ENCODE assay signal across 12 mouse cellular contexts in genomic region chr3:103385383-103386291, GRCm38 (mm10).
DNase-seq lines count a peak whose midpoint lies in the region; ATAC-seq lines count a peak whose summit lies in the region.
"Had no signal": no experiment of that assay in that cellular context is flagged by ENCODE, and none has a peak within 500 bp of the region (broad histone marks: within the 10 kb centered on the region; RNA-seq: fewer than 3 reads in every experiment).

No protein-coding gene starts in this region.

- H3K4me3 ChIP-seq in embryonic facial prominence, embryonic 11.5 days (ENCODE audit: low read depth, low read length), result no peak overlapping the region
- no peak overlapping the region for H3K4me3 ChIP-seq in embryonic facial prominence, embryonic 10.5 days
- no peak overlapping the region for H3K4me3 ChIP-seq in liver, embryonic 13.5 days (replicated peaks)
- no peak overlapping the region for H3K4me3 ChIP-seq in stomach, embryonic 15.5 days (replicated peaks)
- H3K4me3 ChIP-seq in midbrain, embryonic 14.5 days (replicated peaks; ENCODE audit: low read depth, low read length), result no peak overlapping the region

- H3K4me2 ChIP-seq in embryonic facial prominence, embryonic 11.5 days (ENCODE audit: low read depth, low read length), result no peak overlapping the region
- peak overlapping the region; percentile 32 for H3K4me2 ChIP-seq in liver, embryonic 13.5 days
- H3K4me2 ChIP-seq in stomach, embryonic 15.5 days, result no peak overlapping the region
- H3K4me2 ChIP-seq in midbrain, embryonic 14.5 days (ENCODE audit: low read length), result no peak overlapping the region

- H3K36me3 ChIP-seq in embryonic facial prominence, embryonic 11.5 days (replicated peaks; ENCODE audit: control insufficient read depth, insufficient read depth, low read depth, low read length), result no peaks in the 10 kb centered on the region
- H3K36me3 ChIP-seq in embryonic facial prominence, embryonic 10.5 days (replicated peaks), result no peaks in the 10 kb centered on the region
- H3K36me3 ChIP-seq in liver, embryonic 13.5 days, result no peaks in the 10 kb centered on the region
- no peaks in the 10 kb centered on the region for H3K36me3 ChIP-seq in stomach, embryonic 15.5 days
- H3K36me3 ChIP-seq in midbrain, embryonic 14.5 days (ENCODE audit: control insufficient read depth, insufficient read depth, low read length), result no peaks in the 10 kb centered on the region

- no peaks in the 10 kb centered on the region for H3K4me1 ChIP-seq in embryonic facial prominence, embryonic 11.5 days (ENCODE audit: control insufficient read depth, insufficient read depth, low read length)
- no peaks in the 10 kb centered on the region for H3K4me1 ChIP-seq in embryonic facial prominence, embryonic 10.5 days
- H3K4me1 ChIP-seq in liver, embryonic 13.5 days (replicated peaks), result peaks cover 29% of the 10 kb centered on the region
- no peaks in the 10 kb centered on the region for H3K4me1 ChIP-seq in stomach, embryonic 15.5 days
- no peaks in the 10 kb centered on the region for H3K4me1 ChIP-seq in midbrain, embryonic 14.5 days (ENCODE audit: control insufficient read depth, insufficient read depth, low read length)

- H3K27ac ChIP-seq in embryonic facial prominence, embryonic 11.5 days (replicated peaks; ENCODE audit: low read depth, low read length), result no peak overlapping the region
- H3K27ac ChIP-seq in embryonic facial prominence, embryonic 10.5 days (replicated peaks), result no peak overlapping the region
- peak overlapping the region; percentile 56 for H3K27ac ChIP-seq in liver, embryonic 13.5 days
- H3K27ac ChIP-seq in stomach, embryonic 15.5 days, result no peak overlapping the region
- H3K27ac ChIP-seq in midbrain, embryonic 14.5 days (replicated peaks; ENCODE audit: low read depth, low read length), result no peak overlapping the region

- no peak for DNase-seq in embryonic facial prominence, embryonic 11.5 days (ENCODE audit: low spot score)
- DNase-seq in embryonic facial prominence, embryonic 10.5 days (ENCODE audit: low spot score), result no peak
- DNase-seq in CD4-positive, CD25-positive, alpha-beta regulatory T cell, adult 2 months (ENCODE audit: low read depth, low spot score), result peak; percentile 79
- DNase-seq in liver, embryonic 13.5 days, result no peak
- no peak for DNase-seq in layer of hippocampus, postnatal 10 days (ENCODE audit: low spot score in 2 of 2)
- no peak for DNase-seq in midbrain, embryonic 14.5 days
- DNase-seq in ovary, adult 18-20 months (ENCODE audit: low spot score), result no peak
- DNase-seq: adrenal gland, postnatal 14 days; cerebellum, adult 2 months; forebrain, postnatal 0 days; kidney, adult 9 months had no signal

- WGBS in embryonic facial prominence, embryonic 11.5 days, result 84% methylated on average over 5 of the region's 5 CpGs
- 88% methylated on average over 5 of the region's 5 CpGs for WGBS in embryonic facial prominence, embryonic 10.5 days
- WGBS in liver, embryonic 13.5 days (ENCODE audit: insufficient replicate concordance), result 44% methylated on average over 5 of the region's 5 CpGs
- WGBS in stomach, embryonic 15.5 days, result 76% methylated on average over 5 of the region's 5 CpGs
- WGBS in midbrain, embryonic 14.5 days, result 90% methylated on average over 5 of the region's 5 CpGs

- H3K9me3 ChIP-seq in embryonic facial prominence, embryonic 11.5 days (replicated peaks; ENCODE audit: control insufficient read depth, low read length), result no peaks in the 10 kb centered on the region
- 0 out of 2 replicates have a peak, but pooled peaks cover 2% of the 10 kb centered on the region for H3K9me3 ChIP-seq in embryonic facial prominence, embryonic 10.5 days
- H3K9me3 ChIP-seq in liver, embryonic 13.5 days (replicated peaks), result no peaks in the 10 kb centered on the region
- no peaks in the 10 kb centered on the region for H3K9me3 ChIP-seq in stomach, embryonic 15.5 days
- no peaks in the 10 kb centered on the region for H3K9me3 ChIP-seq in midbrain, embryonic 14.5 days (ENCODE audit: control insufficient read depth, low read length)

- H3K27me3 ChIP-seq in embryonic facial prominence, embryonic 11.5 days (ENCODE audit: control insufficient read depth, insufficient read depth, low read length), result no peaks in the 10 kb centered on the region
- H3K27me3 ChIP-seq in embryonic facial prominence, embryonic 10.5 days (replicated peaks; ENCODE audit: low read depth, poor library complexity, severe bottlenecking), result no peaks in the 10 kb centered on the region
- H3K27me3 ChIP-seq in liver, embryonic 13.5 days, result 0 out of 2 replicates have a peak, but pooled peaks cover 3% of the 10 kb centered on the region
- H3K27me3 ChIP-seq in stomach, embryonic 15.5 days (replicated peaks), result no peaks in the 10 kb centered on the region
- no peaks in the 10 kb centered on the region for H3K27me3 ChIP-seq in midbrain, embryonic 14.5 days (ENCODE audit: control insufficient read depth, insufficient read depth, low read length)

- H3K9ac ChIP-seq in embryonic facial prominence, embryonic 11.5 days (replicated peaks; ENCODE audit: low read length), result no peak overlapping the region
- peak overlapping the region; percentile 26; the same call in 1 of the 2 replicates for H3K9ac ChIP-seq in liver, embryonic 13.5 days
- H3K9ac ChIP-seq in stomach, embryonic 15.5 days, result no peak overlapping the region
- no peak overlapping the region for H3K9ac ChIP-seq in midbrain, embryonic 14.5 days (replicated peaks; ENCODE audit: low read length)
- H3K9ac ChIP-seq: forebrain, postnatal 0 days had no signal

- peak; percentile 44; the same call in 1 of the 2 replicates for ATAC-seq in embryonic facial prominence, embryonic 11.5 days (replicated peaks; ENCODE audit: insufficient number of reproducible peaks, low FRiP score, low TSS enrichment, low read depth)
- peak; percentile 21 for ATAC-seq in liver, embryonic 13.5 days (ENCODE audit: low read depth)
- 0 out of 2 replicates have a peak, but pooled peaks have one; percentile 39 for ATAC-seq in stomach, embryonic 15.5 days (ENCODE audit: insufficient read depth, low FRiP score, low read depth)
- no peak for ATAC-seq in midbrain, embryonic 14.5 days (ENCODE audit: low FRiP score, low TSS enrichment)
